ENCODE assay signal across 9 mouse cellular contexts in genomic region chr8:123753604-123754375, GRCm38 (mm10). TPM values are rescaled to one million over a fixed set of nuclear protein-coding genes. Genes with fewer than 3 reads are reported as not detected.
DNase-seq lines count a peak whose midpoint lies in the region; ATAC-seq lines count a peak whose summit lies in the region.
"Had no signal": no experiment of that assay in that cellular context is flagged by ENCODE, and none has a peak within 500 bp of the region (broad histone marks: within the 10 kb centered on the region; RNA-seq: fewer than 3 reads in every experiment).

No protein-coding gene starts in this region.

- ATAC-seq in forebrain, embryonic 15.5 days (replicated peaks), result peak; percentile 60

- H3K27ac ChIP-seq in forebrain, embryonic 15.5 days (replicated peaks), result peak overlapping the region; percentile 55
- H3K27ac ChIP-seq in midbrain, embryonic 10.5 days (replicated peaks), result peak overlapping the region; percentile 76

- peaks cover 22% of the 10 kb centered on the region for H3K4me1 ChIP-seq in forebrain, embryonic 15.5 days
- peaks cover 30% of the 10 kb centered on the region for H3K4me1 ChIP-seq in midbrain, embryonic 10.5 days

- no peaks in the 10 kb centered on the region for H3K36me3 ChIP-seq in forebrain, embryonic 15.5 days
- H3K36me3 ChIP-seq in midbrain, embryonic 10.5 days, result no peaks in the 10 kb centered on the region

- 0 out of 2 replicates have a peak overlapping the region, but pooled peaks have one; percentile 3 for H3K4me3 ChIP-seq in forebrain, embryonic 15.5 days
- peak overlapping the region; percentile 41 for H3K4me3 ChIP-seq in midbrain, embryonic 10.5 days

- H3K9me3 ChIP-seq in forebrain, embryonic 15.5 days, result no peaks in the 10 kb centered on the region
- no peaks in the 10 kb centered on the region for H3K9me3 ChIP-seq in midbrain, embryonic 10.5 days (replicated peaks)

- H3K4me2 ChIP-seq in forebrain, embryonic 15.5 days (replicated peaks), result peak overlapping the region; percentile 24

- 0 out of 2 replicates have a peak overlapping the region, but pooled peaks have one; percentile 6 for H3K9ac ChIP-seq in forebrain, embryonic 15.5 days (replicated peaks)

- 4% methylated on average over 18 of the region's 18 CpGs for WGBS in forebrain, embryonic 15.5 days
- WGBS in midbrain, embryonic 10.5 days, result 7% methylated on average over 18 of the region's 18 CpGs

- DNase-seq in embryo, embryonic 10 days (ENCODE audit: low spot score), result peak; percentile 59
- DNase-seq in embryo, embryonic 9.5 days (ENCODE audit: extremely low spot score), result no peak
- DNase-seq in CD4-positive helper T cell, adult 2 months (ENCODE audit: low read depth, low spot score), result peak; percentile 17
- DNase-seq in midbrain, embryonic 10.5 days (ENCODE audit: low spot score), result peak; percentile 46
- no peak for DNase-seq in adrenal gland, postnatal 10 days
- no peak for DNase-seq in adrenal gland, postnatal 25 days
- DNase-seq in spleen, postnatal 14 days (ENCODE audit: low spot score in 2 of 2), result no peak

- H3K27me3 ChIP-seq in forebrain, embryonic 15.5 days, result no peaks in the 10 kb centered on the region
- peaks cover 6% of the 10 kb centered on the region; the same call in 1 of the 2 replicates for H3K27me3 ChIP-seq in midbrain, embryonic 10.5 days (ENCODE audit: low read depth, poor library complexity, severe bottlenecking)

RNA-seq across cellular contexts. Expression of gene Rab4a, which starts 52.0 kb away (rescaled TPM):
- polyA plus RNA-seq in forebrain, embryonic 15.5 days (2015; fragmentation: Nextera tagmentation; extraction: Ambion mirVana), result 78.2 and 78.5 TPM in 2 replicates
- 67.6 and 71.0 TPM in 2 replicates for polyA plus RNA-seq in midbrain, embryonic 10.5 days (2016; fragmentation: Nextera tagmentation; extraction: Ambion mirVana)
- 10 to 100 TPM; 19.6 to 21.3 TPM for total RNA-seq in adrenal gland, postnatal 10 days (2021)
- 23.6 and 24.6 TPM in 2 replicates for total RNA-seq in adrenal gland, postnatal 25 days (2021)
- total RNA-seq: neutrophil, adult 5-6 weeks had no signal

Comparison
In these comparisons a context has a peak if more than half of its experiments do, and no peak if none do; other contexts are left out.
1. DNase-seq: peak in embryo, embryonic 10 days (single experiment), CD4-positive helper T cell, adult 2 months (single experiment) and midbrain, embryonic 10.5 days (single experiment); none in embryo, embryonic 9.5 days (single experiment), adrenal gland, postnatal 10 days (single experiment), adrenal gland, postnatal 25 days (single experiment) and spleen, postnatal 14 days (0 of 2).